In the genomic region with DNA sequence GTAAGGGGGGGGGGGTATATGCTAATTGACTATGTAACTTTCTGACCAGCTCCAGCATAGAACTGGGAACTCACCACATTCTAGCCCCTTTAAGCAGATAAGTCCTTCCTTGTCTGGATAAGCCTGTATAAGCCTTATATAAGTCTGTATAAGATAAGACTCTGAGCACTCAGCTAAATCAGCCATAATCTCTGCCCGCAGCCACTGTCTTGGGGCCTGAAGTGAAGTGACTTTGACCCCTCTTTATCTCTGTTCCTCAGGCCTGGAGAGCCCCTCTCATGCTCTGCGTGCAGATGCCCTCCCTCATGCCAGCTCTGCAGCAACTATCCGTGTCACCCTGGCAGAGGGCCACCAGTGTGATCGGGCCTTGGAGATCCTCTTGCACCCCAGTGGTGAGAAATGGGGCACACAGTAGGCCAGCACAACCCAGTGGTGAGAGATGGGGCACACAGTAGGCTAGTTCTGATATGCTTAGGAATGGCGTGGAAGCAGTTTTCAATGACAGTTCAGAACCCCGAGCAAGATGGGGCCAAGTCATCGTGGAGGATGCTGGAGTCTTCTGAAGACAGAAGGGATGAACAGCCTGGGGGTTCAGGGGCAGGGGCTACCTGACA, we compare ENCODE assay signal across 31 mouse cellular contexts. TPM values are rescaled to one million over a fixed set of nuclear protein-coding genes. Genes with fewer than 3 reads are reported as not detected.
A peak's percentile ranks its signal among the peaks of the same experiment; 100 is the strongest.
DNase-seq lines count a peak whose midpoint lies in the region; ATAC-seq and TF ChIP-seq lines count a peak whose summit lies in the region.
"Had no signal": no experiment of that assay in that cellular context is flagged by ENCODE, and none has a peak within 500 bp of the region (broad histone marks: within the 10 kb centered on the region; RNA-seq: fewer than 3 reads in every experiment).

No protein-coding gene starts in this region.

- DNase-seq in G1E (ENCODE audit: low spot score): peak; percentile 64
- DNase-seq in MEL-GATA-1-ER (ENCODE audit: extremely low read depth, low read depth): peak; percentile 60
- DNase-seq in gastrocnemius, adult 8-10 months (ENCODE audit: low spot score in 2 of 2): no peak
- no peak for DNase-seq in embryo, embryonic 9.5 days (ENCODE audit: extremely low spot score)
- DNase-seq in cerebellum, postnatal 10 days: no peak
- DNase-seq in cerebellum, adult 11-12 months: no peak
- DNase-seq: adrenal gland, postnatal 10 days; B cell, adult 2 months; cerebellum, adult 9-10 months; gastrocnemius, postnatal 25 days; heart, adult 18-20 months; kidney, adult 2 months; kidney, postnatal 14 days; layer of hippocampus, postnatal 36 days; lung, adult 2 months; midbrain, embryonic 14.5 days; right cerebral cortex, adult 18-20 months had no signal

- no peak overlapping the region for H3K9ac ChIP-seq in intestine, postnatal 0 days (ENCODE audit: low read depth, low read length)
- no peak overlapping the region; the same call in 1 of the 2 replicates for H3K9ac ChIP-seq in liver, embryonic 15.5 days
- H3K9ac ChIP-seq: embryonic facial prominence, embryonic 13.5 days; forebrain, embryonic 15.5 days; heart, embryonic 13.5 days; hindbrain, embryonic 12.5 days; limb, embryonic 12.5 days had no signal

- WGBS in intestine, postnatal 0 days: 43% methylated on average over 7 of the region's 7 CpGs
- WGBS in liver, embryonic 15.5 days (ENCODE audit: insufficient replicate concordance): 23% methylated on average over 7 of the region's 7 CpGs

- ATAC-seq in G1E (ENCODE audit: extremely low read depth, insufficient number of reproducible peaks, low FRiP score, poor library complexity, severe bottlenecking): peak; percentile 91
- ATAC-seq in intestine, postnatal 0 days: peak; percentile 51; the same call in 1 of the 2 replicates
- ATAC-seq in liver, embryonic 15.5 days (ENCODE audit: insufficient read depth): peak; percentile 91
- ATAC-seq: forebrain, embryonic 15.5 days had no signal

- peak overlapping the region; percentile 63; the same call in 1 of the 2 replicates for H3K4me3 ChIP-seq in G1E (ENCODE audit: low read depth, low read length)
- no peak overlapping the region for H3K4me3 ChIP-seq in intestine, postnatal 0 days (ENCODE audit: low read depth, low read length)
- H3K4me3 ChIP-seq in liver, embryonic 15.5 days (replicated peaks): no peak overlapping the region
- H3K4me3 ChIP-seq: embryonic facial prominence, embryonic 13.5 days; forebrain, embryonic 15.5 days; heart, embryonic 13.5 days; hindbrain, embryonic 12.5 days; limb, embryonic 12.5 days; megakaryocyte, embryonic 14.5 days had no signal

- peaks cover 8% of the 10 kb centered on the region for H3K9me3 ChIP-seq in G1E (replicated peaks)
- H3K9me3 ChIP-seq in intestine, postnatal 0 days (ENCODE audit: control insufficient read depth): no peaks in the 10 kb centered on the region
- H3K9me3 ChIP-seq in liver, embryonic 15.5 days (replicated peaks): no peaks in the 10 kb centered on the region
- H3K9me3 ChIP-seq: embryonic facial prominence, embryonic 13.5 days; forebrain, embryonic 15.5 days; heart, embryonic 13.5 days; hindbrain, embryonic 12.5 days; limb, embryonic 12.5 days; megakaryocyte, embryonic 14.5 days had no signal

- H3K36me3 ChIP-seq in G1E (replicated peaks): no peaks in the 10 kb centered on the region
- H3K36me3 ChIP-seq in intestine, postnatal 0 days (ENCODE audit: control insufficient read depth, insufficient read depth): no peaks in the 10 kb centered on the region
- no peaks in the 10 kb centered on the region for H3K36me3 ChIP-seq in liver, embryonic 15.5 days (replicated peaks)
- H3K36me3 ChIP-seq: embryonic facial prominence, embryonic 13.5 days; forebrain, embryonic 15.5 days; heart, embryonic 13.5 days; hindbrain, embryonic 12.5 days; limb, embryonic 12.5 days had no signal

- no peak overlapping the region for H3K4me2 ChIP-seq in intestine, postnatal 0 days (replicated peaks; ENCODE audit: low read depth)
- peak overlapping the region; percentile 48 for H3K4me2 ChIP-seq in liver, embryonic 15.5 days
- H3K4me2 ChIP-seq: embryonic facial prominence, embryonic 13.5 days; forebrain, embryonic 15.5 days; heart, embryonic 13.5 days; hindbrain, embryonic 12.5 days; limb, embryonic 12.5 days had no signal

- no peak overlapping the region for H3K27ac ChIP-seq in intestine, postnatal 0 days (ENCODE audit: low read depth, low read length)
- H3K27ac ChIP-seq in liver, embryonic 15.5 days (replicated peaks): peak overlapping the region; percentile 45; the same call in 1 of the 2 replicates
- H3K27ac ChIP-seq: embryonic facial prominence, embryonic 13.5 days; forebrain, embryonic 15.5 days; heart, embryonic 13.5 days; hindbrain, embryonic 12.5 days; limb, embryonic 12.5 days had no signal

- H3K4me1 ChIP-seq in G1E (ENCODE audit: insufficient read depth, low read depth, low read length): peaks cover 72% of the 10 kb centered on the region
- 0 out of 2 replicates have a peak, but pooled peaks cover under 1% of the 10 kb centered on the region for H3K4me1 ChIP-seq in intestine, postnatal 0 days (replicated peaks; ENCODE audit: control insufficient read depth, insufficient read depth, low read length)
- peaks cover 49% of the 10 kb centered on the region for H3K4me1 ChIP-seq in liver, embryonic 15.5 days (replicated peaks)

- H3K27me3 ChIP-seq in G1E (ENCODE audit: insufficient read depth, low read length): peaks cover 23% of the 10 kb centered on the region
- H3K27me3 ChIP-seq in intestine, postnatal 0 days (replicated peaks; ENCODE audit: control insufficient read depth, insufficient read depth, low read length): peaks cover 20% of the 10 kb centered on the region
- peaks cover 48% of the 10 kb centered on the region for H3K27me3 ChIP-seq in liver, embryonic 15.5 days

- TF ChIP-seq CTCF in G1E (IDR thresholded peaks at IDR 0.05; ENCODE audit: low read depth, low read length): no peak
- TF ChIP-seq CTCF in intestine, postnatal 0 days (IDR thresholded peaks at IDR 0.05; ENCODE audit: low read depth): no peak

RNA-seq across cellular contexts. Expression of gene Vwa5b2, which starts 5.9 kb away (rescaled TPM):
- total RNA-seq in G1E (2014; fragmentation: Nextera tagmentation) (not detected in 2 replicates), G1E (2017) (0.29 TPM in 1 of 2 replicates, not detected in the other)
- 0.02 and 0.07 TPM in 2 replicates for polyA plus RNA-seq in G1E (2012)
- 1.7 and 2.0 TPM in 2 replicates for polyA plus RNA-seq in intestine, postnatal 0 days (2015; fragmentation: Nextera tagmentation; extraction: Ambion mirVana)
- 0.21 and 0.33 TPM in 2 replicates for polyA plus RNA-seq in liver, embryonic 15.5 days (2015; fragmentation: Nextera tagmentation; extraction: Ambion mirVana)
- under 1 TPM in 1 of 4 experiments, not detected in 3; 0.13 TPM for total RNA-seq in gastrocnemius, adult 8-10 months (2022)
- total RNA-seq: CH12.LX; gastrocnemius, postnatal 25 days had no signal
- polyA plus RNA-seq: thymus, postnatal 0 days had no signal

RNA-seq across cellular contexts. Expression of gene Eef1akmt4, which starts 16.2 kb away (rescaled TPM):
- total RNA-seq in G1E (2014; fragmentation: Nextera tagmentation) (16.4 and 22.1 TPM in 2 replicates), G1E (2017) (9.8 and 11.5 TPM in 2 replicates)
- polyA plus RNA-seq in G1E (2012): 6.0 and 8.7 TPM in 2 replicates
- 17.8 and 18.0 TPM in 2 replicates for polyA plus RNA-seq in intestine, postnatal 0 days (2015; fragmentation: Nextera tagmentation; extraction: Ambion mirVana)
- polyA plus RNA-seq in liver, embryonic 15.5 days (2015; fragmentation: Nextera tagmentation; extraction: Ambion mirVana): 16.0 and 16.2 TPM in 2 replicates
- total RNA-seq in gastrocnemius, adult 8-10 months (2022): 1 to 10 TPM; 2.4 to 6.6 (median 4.4) TPM

RNA-seq across cellular contexts. Expression of gene Gm49333, which starts 16.2 kb away (rescaled TPM):
- not detected in 2 replicates for total RNA-seq in G1E (2014; fragmentation: Nextera tagmentation)
- total RNA-seq in G1E (2017): not detected in 2 replicates
- polyA plus RNA-seq in G1E (2012): not detected in 2 replicates
- 0.09 TPM in 1 of 2 replicates, not detected in the other for polyA plus RNA-seq in intestine, postnatal 0 days (2015; fragmentation: Nextera tagmentation; extraction: Ambion mirVana)
- polyA plus RNA-seq in liver, embryonic 15.5 days (2015; fragmentation: Nextera tagmentation; extraction: Ambion mirVana): 0.08 TPM in 1 of 2 replicates, not detected in the other
- total RNA-seq in gastrocnemius, adult 8-10 months (2022): under 1 TPM in 1 of 4 experiments, not detected in 3; 0.09 TPM
- total RNA-seq: adrenal gland, postnatal 10 days; CH12.LX; gastrocnemius, postnatal 25 days; heart, adult 18-20 months; layer of hippocampus, adult 8-10 months; layer of hippocampus, postnatal 36 days had no signal
- polyA plus RNA-seq: cortical plate, adult 2 months; forebrain, embryonic 15.5 days; heart, embryonic 13.5 days; hindbrain, embryonic 12.5 days; limb, embryonic 12.5 days; midbrain, embryonic 14.5 days; neural tube, embryonic 11.5 days; thymus, postnatal 0 days; urinary bladder, adult 2 months had no signal

RNA-seq across cellular contexts. Expression of gene Alg3, which starts 16.4 kb away (rescaled TPM):
- total RNA-seq in G1E (2014; fragmentation: Nextera tagmentation) (36.3 and 45.6 TPM in 2 replicates), G1E (2017) (9.9 and 12.0 TPM in 2 replicates)
- polyA plus RNA-seq in G1E (2012): 5.5 and 12.8 TPM in 2 replicates
- polyA plus RNA-seq in intestine, postnatal 0 days (2015; fragmentation: Nextera tagmentation; extraction: Ambion mirVana): 24.7 and 27.8 TPM in 2 replicates
- 20.7 and 22.9 TPM in 2 replicates for polyA plus RNA-seq in liver, embryonic 15.5 days (2015; fragmentation: Nextera tagmentation; extraction: Ambion mirVana)
- 10 to 100 TPM; 10.1 to 13.6 (median 12.2) TPM for total RNA-seq in gastrocnemius, adult 8-10 months (2022)

RNA-seq across cellular contexts. Expression of gene Camk2n2, which starts 25.9 kb away (rescaled TPM):
- total RNA-seq in G1E (2014; fragmentation: Nextera tagmentation): not detected in 2 replicates
- 0.22 and 0.58 TPM in 2 replicates for total RNA-seq in G1E (2017)
- polyA plus RNA-seq in G1E (2012): 1.1 and 1.2 TPM in 2 replicates
- 1.0 and 2.0 TPM in 2 replicates for polyA plus RNA-seq in intestine, postnatal 0 days (2015; fragmentation: Nextera tagmentation; extraction: Ambion mirVana)
- 0.10 and 0.12 TPM in 2 replicates for polyA plus RNA-seq in liver, embryonic 15.5 days (2015; fragmentation: Nextera tagmentation; extraction: Ambion mirVana)
- 1 to 10 TPM in 1 of 4 experiments, under 1 TPM in 3; 0.41 to 1.5 (median 0.51) TPM for total RNA-seq in gastrocnemius, adult 8-10 months (2022)

Comparison
In these comparisons a context has a peak if more than half of its experiments do, and no peak if none do; other contexts are left out.
1. DNase-seq: peak in G1E (single experiment) and MEL-GATA-1-ER (single experiment); none in gastrocnemius, adult 8-10 months (0 of 2), embryo, embryonic 9.5 days (single experiment), cerebellum, postnatal 10 days (0 of 2) and cerebellum, adult 11-12 months (single experiment).
2. Peak in every context shown above with its lines, with median percentiles within 50 percentile points of each other: ATAC-seq.